Mouse (Mus musculus) ZHBTc4 (cell line): ENCODE data around the gene Pou3f4.
"Not testable (repeated sequence)": the region's sequence is repeated elsewhere in the genome, so short reads cannot be mapped to it uniquely, and the experiment has no call there.

ENCODE experiments used
- DNase-seq: peaks from one replicate; pipeline ENCODE4 v3.0.0-alpha.2; 2011; ENCODE audit warnings: low read depth, low spot score

The Pou3f4 gene

GRCm38 (mm10) chrX:110814151-110814571 lies at the start of gene Pou3f4:
Gene Pou3f4 (plus strand): TSS chrX:110814280.
- peak; percentile 55 for DNase-seq

- no peak for DNase-seq
Observed at GRCm38 (mm10) chrX:110765939-110766338, 48.1 kb upstream of the Pou3f4 start.

GRCm38 (mm10) chrX:110774807-110775206 lies 39.3 kb upstream of the Pou3f4 start:
- not testable (repeated sequence) for DNase-seq

- no peak for DNase-seq
Observed at GRCm38 (mm10) chrX:110802502-110802901, 11.6 kb upstream of the Pou3f4 start.

- no peak for DNase-seq
Observed at GRCm38 (mm10) chrX:110810001-110810578, 4.0 kb upstream of the Pou3f4 start.

GRCm38 (mm10) chrX:110810753-110811506 lies 3.1 kb upstream of the Pou3f4 start:
- DNase-seq = no peak

- DNase-seq = no peak
Observed at GRCm38 (mm10) chrX:110812071-110812470, 2.0 kb upstream of the Pou3f4 start.

- DNase-seq = no peak
Observed at GRCm38 (mm10) chrX:110813401-110813800, 679 bp upstream of the Pou3f4 start.

GRCm38 (mm10) chrX:110814592-110815548 lies 790 bp downstream of the Pou3f4 start:
- DNase-seq = peak; percentile 15

- DNase-seq = peak; percentile 34
Observed at GRCm38 (mm10) chrX:110815549-110815930, 1.5 kb downstream of the Pou3f4 start.

GRCm38 (mm10) chrX:110816609-110817008 lies 2.5 kb downstream of the Pou3f4 start:
- peak; percentile 4 for DNase-seq

GRCm38 (mm10) chrX:110817211-110817610 lies 3.1 kb downstream of the Pou3f4 start:
- DNase-seq = peak; percentile 5

GRCm38 (mm10) chrX:110837450-110837849 lies 23.4 kb downstream of the Pou3f4 start:
- DNase-seq = no peak

GRCm38 (mm10) chrX:110851300-110851699 lies 37.2 kb downstream of the Pou3f4 start:
- DNase-seq = no peak
